Mouse (Mus musculus) embryonic facial prominence, embryonic 11.5 days (tissue): Measurements from ENCODE around the gene Gm17402. TPM values are rescaled to one million over a fixed set of nuclear protein-coding genes. Genes with fewer than 3 reads are reported as not detected.

Experiments used
- ATAC-seq: fragments of 200-750 bp; cut with Nextera tagmentation; replicated peaks from 2 replicates; pipeline ENCODE4 v1.8.0; 2017; ENCODE audit warnings: low read depth; ENCODE audit not compliant: insufficient number of reproducible peaks, low FRiP score, low TSS enrichment
- DNase-seq: peaks from one replicate; pipeline ENCODE4 v3.0.0-alpha.2; 2015; ENCODE audit warnings: low spot score
- H3K27ac ChIP-seq: fragments of 300-500 bp; sonication (generic); replicated peaks from 2 replicates; pipeline ENCODE4 v1.5.1; 2014; ENCODE audit warnings: mild to moderate bottlenecking, low read depth, low read length, control low read depth
- H3K27me3 ChIP-seq: fragments of 300-500 bp; sonication (generic); 2 replicates; pipeline ENCODE4 v1.6.1; 2014; ENCODE audit warnings: mild to moderate bottlenecking, low read length, moderate library complexity, mixed read lengths; ENCODE audit not compliant: control insufficient read depth, insufficient read depth
- H3K36me3 ChIP-seq: fragments of 300-500 bp; sonication (generic); replicated peaks from 2 replicates; pipeline ENCODE4 v1.6.1; 2014; ENCODE audit warnings: low read depth, mild to moderate bottlenecking, low read length, moderate library complexity, mixed read lengths; ENCODE audit not compliant: control insufficient read depth, insufficient read depth
- H3K4me1 ChIP-seq: fragments of 300-500 bp; sonication (generic); 2 replicates; pipeline ENCODE4 v1.6.1; 2014; ENCODE audit warnings: low read length, mixed read lengths; ENCODE audit not compliant: control insufficient read depth, insufficient read depth
- H3K4me2 ChIP-seq: fragments of 300-500 bp; sonication (generic); 2 replicates; pipeline ENCODE4 v1.6.1; 2014; ENCODE audit warnings: low read depth, mild to moderate bottlenecking, control low read depth, low read length, moderate library complexity
- H3K4me3 ChIP-seq: fragments of 300-500 bp; sonication (generic); 2 replicates; pipeline ENCODE4 v1.5.1; 2014; ENCODE audit warnings: low read depth, low read length, control low read depth
- H3K9ac ChIP-seq: fragments of 300-500 bp; sonication (generic); replicated peaks from 2 replicates; pipeline ENCODE4 v1.6.1; 2014; ENCODE audit warnings: mild to moderate bottlenecking, control low read depth, low read length
- H3K9me3 ChIP-seq: fragments of 300-500 bp; sonication (generic); replicated peaks from 2 replicates; pipeline ENCODE4 v1.6.1; 2016; ENCODE audit warnings: mild to moderate bottlenecking, low read length, inconsistent platforms, mixed read lengths; ENCODE audit not compliant: control insufficient read depth
- WGBS: fragments of 180-500 bp; shearing (Covaris S2); extraction: QIAGEN DNeasy Blood & Tissue Kit; methylation state at CpG from one replicate; pipeline ENCODE4 v1.1.7; 2014; 5-methylcytosine and 5-hydroxymethylcytosine counted together
- polyA plus RNA-seq: library from polyadenylated mRNA; unstranded; fragments of >200 nt; fragmentation: Nextera tagmentation; extraction: Ambion mirVana; gene quantifications from 2 replicates; pipeline ENCODE4 v1.2.1, GENCODE M21; 2014

Gm17402 gene
- polyA plus RNA-seq, 1 experiment from 2014 or later, result not detected

DNA sequence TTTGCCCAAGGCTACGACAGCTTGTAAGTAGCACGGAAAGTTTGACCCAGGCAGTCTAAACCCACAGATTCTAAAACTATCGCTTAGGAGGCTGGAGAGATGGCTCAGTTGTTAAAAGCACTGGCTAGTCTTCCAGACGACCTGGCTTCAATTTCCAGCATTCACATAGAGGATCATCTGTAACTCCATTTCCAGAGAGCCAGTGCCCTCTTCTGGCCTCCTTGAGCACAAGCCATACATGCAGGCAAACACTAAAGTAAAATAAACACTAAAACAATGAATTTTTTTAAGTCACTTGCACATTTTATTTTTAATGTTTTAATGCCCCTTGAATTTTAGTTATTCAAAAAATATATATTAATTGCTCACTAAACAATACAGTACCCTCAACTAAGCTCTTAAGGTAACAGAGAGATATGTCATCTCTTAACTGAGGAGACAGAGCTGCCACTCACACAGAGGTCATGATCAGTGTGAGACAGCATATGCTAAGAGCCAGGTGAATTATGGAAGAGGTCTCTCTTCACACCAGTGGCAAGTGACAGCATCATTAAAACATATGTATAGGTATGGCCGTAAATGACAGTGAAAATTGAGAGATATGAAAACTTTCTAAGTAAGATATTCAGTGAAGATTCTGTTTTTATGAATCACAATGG is 31.8 kb downstream of the Gm17402 start:
- 45% methylated on average over 5 of the region's 5 CpGs for WGBS
- ATAC-seq, result no peak; the same call in 1 of the 2 replicates
- Histone ChIP-seq H3K9ac (no peak overlapping the region), H3K4me1 (no peaks in the 10 kb centered on the region), H3K4me2 (no peak overlapping the region), H3K27me3 (no peaks in the 10 kb centered on the region), H3K9me3 (no peaks in the 10 kb centered on the region), H3K36me3 (no peaks in the 10 kb centered on the region), H3K4me3 (no peak overlapping the region), H3K27ac (no peak overlapping the region)
- DNase-seq, result peak; percentile 65

DNA sequence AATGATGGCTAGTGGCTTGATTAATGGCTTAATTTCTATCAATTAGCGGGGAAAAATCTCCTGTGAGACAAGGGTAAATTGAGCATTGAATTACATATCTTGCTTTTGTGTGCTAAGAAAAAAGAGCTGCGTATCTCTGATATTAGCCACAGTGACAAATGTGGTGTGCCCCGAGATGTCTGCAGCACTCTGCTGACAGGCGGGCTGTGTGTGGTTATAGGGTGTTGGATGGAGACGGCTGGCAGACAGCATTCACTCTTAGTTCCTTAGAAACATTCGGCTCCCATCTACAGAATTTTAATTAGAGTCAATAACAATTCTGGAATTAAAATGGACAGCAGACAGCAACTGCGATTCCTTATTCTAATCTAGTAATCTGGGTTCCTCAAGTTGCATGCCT is 34.0 kb downstream of the Gm17402 start:
- Histone ChIP-seq H3K36me3 (no peaks in the 10 kb centered on the region), H3K27ac (no peak overlapping the region), H3K4me3 (no peak overlapping the region), H3K27me3 (no peaks in the 10 kb centered on the region), H3K9me3 (no peaks in the 10 kb centered on the region), H3K4me2 (no peak overlapping the region), H3K9ac (no peak overlapping the region), H3K4me1 (no peaks in the 10 kb centered on the region)
- ATAC-seq, result no peak
- no peak for DNase-seq
- 67% methylated on average over 7 of the region's 7 CpGs for WGBS

DNA sequence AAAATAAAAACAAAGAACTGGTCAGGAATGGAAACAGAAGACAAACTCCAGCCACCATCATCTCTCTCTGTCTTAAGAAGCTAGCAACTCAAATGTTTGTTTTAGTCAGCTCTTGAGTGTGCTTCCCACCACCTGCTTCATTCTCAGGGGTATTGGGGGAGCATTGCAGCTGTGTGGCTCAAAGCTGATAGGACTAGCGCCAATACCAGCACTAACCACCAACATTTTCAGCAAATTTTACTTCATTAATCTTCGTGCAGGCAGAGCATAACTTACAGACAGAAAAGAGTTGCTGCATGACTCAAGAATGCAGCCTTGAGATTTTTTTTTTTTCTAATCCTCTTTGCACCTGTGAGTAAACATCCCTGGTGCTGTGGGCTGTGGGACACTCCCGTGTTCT is 35.4 kb downstream of the Gm17402 start:
- no peaks in the 10 kb centered on the region for H3K9me3 ChIP-seq
- H3K36me3 ChIP-seq, result no peaks in the 10 kb centered on the region
- ATAC-seq, result no peak
- no peak overlapping the region for H3K27ac ChIP-seq
- no peak overlapping the region for H3K4me3 ChIP-seq
- H3K9ac ChIP-seq, result no peak overlapping the region
- no peak overlapping the region for H3K4me2 ChIP-seq
- DNase-seq, result no peak
- 59% methylated on average over 3 of the region's 3 CpGs for WGBS
- no peaks in the 10 kb centered on the region for H3K27me3 ChIP-seq
- H3K4me1 ChIP-seq, result no peaks in the 10 kb centered on the region

DNA sequence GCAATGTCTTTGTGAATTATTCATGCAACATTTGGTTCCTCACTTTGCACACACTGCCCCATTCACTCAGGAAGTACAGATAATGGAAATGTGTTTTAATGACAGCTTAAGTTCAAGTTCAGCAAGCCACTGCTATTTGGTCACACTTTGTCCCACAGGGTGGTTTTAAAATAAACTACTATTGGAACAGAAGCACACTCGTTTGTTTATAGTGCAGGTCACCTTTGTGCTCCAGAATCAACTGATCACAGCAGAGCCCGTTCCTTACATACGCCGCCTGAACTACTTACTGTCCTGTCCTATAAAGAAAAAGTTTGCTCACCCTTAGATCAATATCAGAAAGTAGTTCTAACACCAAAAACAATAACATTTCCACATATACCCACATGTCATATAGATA is 52.5 kb downstream of the Gm17402 start:
- ATAC-seq (no peak), DNase-seq (no peak)
- Histone ChIP-seq H3K4me2 (no peak overlapping the region), H3K4me3 (no peak overlapping the region), H3K9me3 (no peaks in the 10 kb centered on the region), H3K27ac (no peak overlapping the region), H3K36me3 (no peaks in the 10 kb centered on the region), H3K27me3 (no peaks in the 10 kb centered on the region), H3K4me1 (no peaks in the 10 kb centered on the region), H3K9ac (no peak overlapping the region)
- WGBS, result 73% methylated on average over 4 of the region's 4 CpGs

Other genes starting within 250 kb of the Gm17402 start
- 27.5 and 33.0 TPM in 2 replicates for gene Mlf1, start 1.1 kb downstream of the Gm17402 start, polyA plus RNA-seq
- gene Gfm1, start 54.9 kb upstream of the Gm17402 start, polyA plus RNA-seq, result 63.8 and 68.0 TPM in 2 replicates
- gene Lxn, start 88.8 kb upstream of the Gm17402 start, polyA plus RNA-seq, result 80.1 and 82.1 TPM in 2 replicates
- gene Rarres1, start 140.4 kb upstream of the Gm17402 start, polyA plus RNA-seq, result 0.52 and 1.6 TPM in 2 replicates
- gene Mfsd1, start 207.6 kb upstream of the Gm17402 start, polyA plus RNA-seq, result 76.3 and 76.6 TPM in 2 replicates